Mouse (Mus musculus) cerebellum, postnatal 4 days (tissue): ENCODE results near the gene Cdhr1.
"Not testable (repeated sequence)": the region's sequence is repeated elsewhere in the genome, so short reads cannot be mapped to it uniquely, and the experiment has no call there.

Experiments used
- DNase-seq, 2 experiments: peaks; one replicate each; pipeline ENCODE4 v3.0.0; 2022; ENCODE audit warnings: low spot score in 2 of 2, mixed read lengths in 1 of 2

Gene Cdhr1

GRCm38 (mm10) chr14:37097956-37098530, at the start of gene Cdhr1:
Gene Cdhr1, minus strand, starts transcription at chr14:37098347.
- DNase-seq: peak in 1 of 2 experiments; percentile 30

- no peak for DNase-seq
These were observed 41.0 kb upstream of the Cdhr1 start for GRCm38 (mm10) chr14:37139051-37139710.

- not testable (repeated sequence) for DNase-seq
These were observed 39.4 kb upstream of the Cdhr1 start for GRCm38 (mm10) chr14:37137596-37137995.

- no peak for DNase-seq
These were observed 38.0 kb upstream of the Cdhr1 start for GRCm38 (mm10) chr14:37136110-37136509.

DNA sequence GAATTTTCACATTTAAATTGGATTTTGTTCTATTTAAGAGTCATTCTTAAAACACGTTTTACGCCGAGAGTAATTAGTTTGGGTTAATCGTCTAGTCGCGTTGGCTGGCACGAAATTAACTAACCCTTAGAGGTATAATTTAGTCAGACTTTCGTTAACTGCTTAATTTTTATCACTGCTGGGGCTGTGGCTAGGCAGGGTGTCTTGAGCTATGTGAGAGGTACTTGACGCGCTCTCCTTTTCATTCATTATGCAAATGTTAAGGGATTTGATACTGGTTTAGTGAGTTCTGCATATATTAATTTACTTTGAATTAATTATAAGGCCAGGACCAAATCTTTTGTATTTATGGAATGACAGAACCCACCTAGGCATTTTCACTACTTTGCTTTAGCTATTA, 37.5 kb upstream of the Cdhr1 start:
- no peak for DNase-seq

GRCm38 (mm10) chr14:37135127-37135593, 37.0 kb upstream of the Cdhr1 start, which contains the start of gene Ghitm:
Gene Ghitm, minus strand, starts transcription at chr14:37135272.
- DNase-seq: peak; percentile 89 to 94

DNA sequence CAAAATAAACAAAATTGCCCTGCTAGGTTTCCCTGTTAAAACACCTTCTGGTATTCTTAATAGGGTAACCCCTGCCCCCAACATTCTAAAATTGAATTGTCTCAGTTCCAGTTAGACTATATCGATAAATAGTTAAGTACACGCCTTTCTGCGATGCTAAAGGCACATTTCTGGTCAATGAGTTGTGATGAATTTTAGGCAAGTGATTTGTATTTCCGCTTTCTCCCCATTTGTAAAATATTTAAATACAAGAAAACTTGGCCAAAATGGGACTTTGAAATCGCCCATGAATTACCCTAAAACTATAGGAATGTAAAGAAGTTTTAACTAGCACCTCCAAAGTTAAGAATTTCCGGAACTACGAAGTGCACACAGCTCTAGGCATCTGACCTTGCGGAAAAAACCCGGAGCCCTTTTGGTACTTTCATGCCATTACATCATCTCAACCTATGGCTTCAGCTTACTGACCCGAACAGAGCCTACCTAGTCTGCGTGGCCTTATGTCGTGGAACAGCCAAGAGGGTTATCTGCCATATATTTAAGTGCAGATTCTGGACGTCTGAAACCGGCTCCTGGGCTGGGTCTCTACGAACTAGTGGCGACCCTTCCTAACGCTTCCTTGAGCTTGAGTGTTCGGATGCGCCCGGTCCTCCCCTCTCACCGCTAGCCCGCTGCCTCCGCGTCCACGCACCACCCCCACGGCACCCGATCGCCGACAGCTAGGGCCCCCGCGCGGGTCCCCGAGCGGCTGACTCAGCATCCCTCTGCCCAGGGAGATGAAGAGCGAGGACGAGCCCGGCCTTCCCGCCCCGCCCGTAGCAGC, 36.4 kb upstream of the Cdhr1 start:
- DNase-seq: peak in 1 of 2 experiments; percentile 23

- peak in 1 of 2 experiments; percentile 17 for DNase-seq
These were observed 29.5 kb upstream of the Cdhr1 start for GRCm38 (mm10) chr14:37127652-37128051.

DNA sequence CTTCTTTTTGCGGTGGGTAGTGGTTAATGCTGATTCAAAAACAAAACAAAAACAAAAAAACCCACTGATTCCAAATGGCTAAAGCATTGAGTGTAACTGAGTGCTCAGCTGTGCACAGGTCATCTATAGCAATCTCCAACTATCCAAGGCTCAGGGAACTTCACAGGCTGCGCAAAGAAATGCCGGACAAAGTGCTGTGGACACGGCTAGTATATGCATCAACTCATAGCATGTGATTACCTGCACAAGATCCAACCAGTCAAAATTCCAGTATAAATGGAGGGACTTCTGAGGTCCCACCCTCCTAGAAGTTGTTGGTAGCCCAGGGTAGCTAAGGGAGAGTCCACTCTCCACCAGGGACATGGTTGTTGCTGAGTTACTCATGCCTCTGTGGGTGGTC, 21.1 kb upstream of the Cdhr1 start:
- DNase-seq: no peak

DNA sequence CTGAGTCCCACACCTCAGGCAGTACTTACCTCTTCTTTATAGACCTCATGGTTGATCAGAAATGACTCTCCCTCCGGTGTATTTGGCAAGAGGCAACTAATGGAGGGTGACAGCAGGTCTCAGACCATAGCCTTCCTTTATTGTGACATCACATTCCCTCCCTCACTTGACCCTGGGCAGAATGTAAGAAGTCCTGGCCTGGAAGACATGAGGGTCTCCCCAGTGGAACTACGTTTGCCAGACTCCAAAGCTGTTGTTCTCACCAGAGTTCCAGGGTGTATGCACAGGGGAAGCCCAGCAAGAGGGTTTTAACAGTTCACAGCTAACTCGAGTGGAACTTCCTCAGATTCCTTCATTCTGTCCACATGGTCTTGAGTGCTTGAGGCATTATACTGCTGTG, 15.8 kb upstream of the Cdhr1 start, which contains the start of gene 2610528A11Rik:
Gene 2610528A11Rik (minus strand): TSS at position 101 of the 400 bp plus-strand sequence.
- DNase-seq: no peak

DNA sequence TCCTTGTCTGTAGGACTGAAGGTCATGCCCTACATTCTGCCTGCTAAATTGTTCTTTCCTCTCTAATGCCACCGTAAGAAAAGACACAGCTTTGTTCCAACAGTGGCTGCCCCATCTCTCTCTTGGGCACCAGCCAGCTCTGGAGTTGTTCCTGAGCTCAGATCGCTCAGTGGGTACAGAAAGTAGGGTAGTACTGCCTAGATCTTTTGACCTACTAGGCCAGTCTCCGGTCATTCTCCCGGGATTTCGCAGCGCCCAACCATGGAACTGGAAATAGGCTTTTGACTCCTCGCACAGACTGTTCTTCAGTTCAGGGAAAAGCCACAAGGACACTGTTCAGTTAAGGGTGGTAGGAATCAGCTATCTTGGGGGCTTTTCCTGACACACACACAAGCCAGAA, 14.8 kb upstream of the Cdhr1 start:
- no peak for DNase-seq

- no peak for DNase-seq
These were observed 13.2 kb upstream of the Cdhr1 start for GRCm38 (mm10) chr14:37111371-37111770.

- DNase-seq: no peak
These were observed 12.3 kb upstream of the Cdhr1 start for GRCm38 (mm10) chr14:37110456-37110855.

DNA sequence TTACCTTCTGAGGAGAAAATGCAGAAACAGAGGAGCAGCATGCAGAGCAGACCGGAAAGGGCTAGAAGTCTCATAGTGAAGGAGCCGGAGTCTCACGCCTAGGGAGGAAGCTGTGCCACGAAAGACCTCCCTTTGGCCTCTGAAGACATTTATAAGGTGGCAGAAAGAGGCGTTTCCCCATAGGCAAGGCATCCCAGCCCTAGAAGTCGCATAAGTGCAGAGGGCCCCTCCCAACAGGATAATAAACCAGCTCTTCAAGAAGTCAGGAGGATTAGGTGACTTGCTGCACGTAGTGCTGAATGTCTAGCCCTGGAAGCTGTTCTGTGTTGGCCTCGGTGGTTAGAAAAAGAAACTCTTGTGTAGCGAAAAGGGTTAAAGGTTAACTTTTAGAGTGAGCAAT, 11.8 kb upstream of the Cdhr1 start:
- no peak for DNase-seq

- no peak for DNase-seq
These were observed 11.3 kb upstream of the Cdhr1 start for GRCm38 (mm10) chr14:37109460-37109859.

- DNase-seq: no peak
These were observed 7.7 kb upstream of the Cdhr1 start for GRCm38 (mm10) chr14:37105846-37106245.

- no peak for DNase-seq
These were observed 6.6 kb upstream of the Cdhr1 start for GRCm38 (mm10) chr14:37104747-37105146.

DNA sequence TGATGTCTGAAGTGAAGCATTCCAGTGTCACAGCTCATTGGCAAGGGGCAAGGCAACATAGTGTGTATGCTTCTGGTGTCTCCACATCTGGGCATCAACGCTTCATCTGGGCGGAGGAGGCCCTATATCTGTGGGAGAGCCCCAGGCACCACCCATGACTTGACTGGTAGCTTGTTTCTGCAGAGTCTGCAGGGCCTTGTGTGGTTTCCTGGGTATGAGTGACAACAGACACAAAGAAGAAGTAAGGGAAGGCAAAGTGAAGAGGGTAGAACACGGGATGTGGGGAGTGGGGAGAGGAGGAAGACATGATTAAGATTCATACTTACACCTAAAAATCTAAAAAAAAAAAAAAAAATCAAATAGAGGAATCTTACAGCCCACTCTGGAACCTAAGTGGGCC, 4.3 kb upstream of the Cdhr1 start:
- DNase-seq: no peak

DNA sequence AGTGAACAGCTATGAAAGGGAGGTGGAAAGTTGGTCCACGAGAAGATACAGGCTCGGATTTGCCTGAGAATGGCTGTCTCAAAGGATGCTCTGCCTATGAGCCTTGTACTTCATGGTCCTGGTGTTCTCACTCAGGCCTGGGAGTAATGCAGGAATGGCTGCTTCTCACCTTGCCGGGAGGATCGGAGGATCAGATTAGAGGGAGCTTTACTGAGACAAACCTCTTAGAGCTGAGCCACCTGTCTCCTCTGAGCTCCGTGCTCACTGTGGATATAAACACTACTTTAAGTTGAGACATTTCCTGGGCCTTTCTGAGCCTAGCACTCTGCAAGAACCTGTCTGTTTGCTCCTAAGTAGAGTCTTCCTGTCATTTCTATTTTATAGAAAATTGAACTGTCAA, 3.4 kb upstream of the Cdhr1 start:
- no peak for DNase-seq

- DNase-seq: no peak
These were observed 2.6 kb downstream of the Cdhr1 start for GRCm38 (mm10) chr14:37095556-37095955.

- DNase-seq: peak in 1 of 2 experiments; percentile 23
These were observed 3.7 kb downstream of the Cdhr1 start for GRCm38 (mm10) chr14:37094436-37094835.

DNA sequence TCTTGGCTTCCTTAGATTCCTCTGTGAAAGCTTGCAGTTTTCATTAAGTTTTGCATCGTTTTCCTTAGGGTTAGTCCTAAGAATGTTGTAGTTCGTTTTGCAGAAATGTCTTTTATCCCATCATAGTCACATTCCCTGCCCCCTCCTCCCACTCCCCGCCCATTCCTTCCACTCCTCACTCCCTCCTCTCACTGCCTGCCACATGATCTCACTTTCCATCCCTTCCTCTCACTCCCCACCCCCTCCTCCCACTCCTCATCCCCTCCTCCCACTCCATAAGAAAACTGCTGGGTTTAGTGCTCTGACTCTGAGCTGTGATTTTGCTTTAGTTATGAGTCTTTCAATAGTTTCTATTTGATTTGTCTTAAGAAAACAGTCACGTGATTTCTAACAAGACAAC, 14.4 kb downstream of the Cdhr1 start:
- DNase-seq: no peak
